Mouse (Mus musculus): Measurements from ENCODE around the gene Gm21915.

DNA sequence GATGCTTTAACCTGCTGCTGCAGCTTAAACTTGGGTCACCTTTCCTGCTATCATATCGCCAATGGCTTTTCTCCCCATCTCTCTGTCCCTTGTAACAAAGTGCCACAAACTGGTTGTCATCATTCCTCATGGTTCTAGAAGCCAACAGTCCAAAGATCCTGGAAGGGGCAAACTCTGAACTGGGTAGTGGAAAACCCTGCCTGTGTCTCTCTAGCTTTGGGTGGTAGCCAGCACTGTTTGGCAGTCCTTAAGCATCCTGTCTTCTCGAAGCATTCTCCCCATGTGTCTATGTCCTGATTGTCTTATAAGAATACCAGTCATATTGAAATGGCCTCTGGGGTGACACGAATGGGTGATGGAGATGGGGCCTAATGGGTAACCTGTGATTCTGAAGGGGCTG, 45.1 kb upstream of the Gm21915 start:
- TF ChIP-seq CTCF (IDR thresholded peaks at IDR 0.05; ENCODE audit: control insufficient read depth, insufficient read depth, insufficient read length) (no peak), MYOG (IDR thresholded peaks at IDR 0.05; ENCODE audit: control insufficient read depth, extremely low read depth, insufficient read length) (no peak)
